Mouse (Mus musculus) gastrocnemius, adult 8-10 months (tissue): ENCODE results near the gene Snapc4. TPM values are rescaled to one million over a fixed set of nuclear protein-coding genes. Genes with fewer than 3 reads are reported as not detected.
"Not testable (repeated sequence)": the region's sequence is repeated elsewhere in the genome, so short reads cannot be mapped to it uniquely, and the experiment has no call there.

Source experiments
- DNase-seq, 2 experiments: peaks; one replicate each; pipeline ENCODE4 v3.0.0; 2022; ENCODE audit warnings: low spot score in 2 of 2
- total RNA-seq, 4 experiments: library from RNA; stranded (reverse); gene quantifications; 2 replicates each; pipeline ENCODE4 v1.2.4; 2022

Snapc4 gene
- total RNA-seq, 4 experiments from 2014 or later, result 3.0 to 8.2 (median 4.9) TPM

DNA sequence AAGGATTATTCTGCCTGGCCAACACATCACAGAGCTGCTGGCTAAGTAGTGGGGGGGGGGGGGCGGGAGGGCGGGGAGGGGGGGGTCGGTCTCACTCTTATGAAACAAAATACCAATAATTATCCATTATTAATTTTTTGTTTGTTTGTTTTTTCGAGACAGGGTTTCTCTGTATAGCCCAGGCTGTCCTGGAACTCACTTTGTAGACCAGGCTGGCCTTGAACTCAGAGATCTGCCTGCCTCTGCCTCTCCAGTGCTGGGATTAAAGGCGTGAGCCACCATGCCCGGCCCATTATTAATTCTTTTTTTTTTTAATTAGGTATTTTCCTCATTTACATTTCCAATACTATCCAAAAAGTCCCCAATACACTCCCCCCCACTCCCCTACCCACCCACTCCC is 418 bp upstream of the Snapc4 start:
- DNase-seq, result not testable (repeated sequence)

DNA sequence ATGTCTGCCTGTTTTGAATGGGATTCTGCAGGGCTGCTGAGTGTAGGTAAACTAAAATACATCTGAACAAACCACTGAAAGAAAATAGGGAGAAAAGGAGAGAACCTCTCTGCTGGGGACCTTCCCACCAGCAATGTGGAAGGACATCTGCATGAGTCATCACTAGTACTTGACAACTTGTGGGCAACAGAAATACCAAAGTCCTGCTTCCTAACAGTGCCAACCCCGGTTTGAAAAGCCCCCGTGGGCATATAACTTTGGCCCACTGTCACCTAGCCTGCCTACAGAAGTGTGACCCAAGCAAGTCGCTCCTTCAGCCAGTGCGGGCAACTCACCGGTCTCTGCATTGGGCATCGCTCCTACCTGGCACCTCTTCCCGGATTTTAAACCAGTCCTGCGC is 8.1 kb downstream of the Snapc4 start:
- no peak for DNase-seq

DNA sequence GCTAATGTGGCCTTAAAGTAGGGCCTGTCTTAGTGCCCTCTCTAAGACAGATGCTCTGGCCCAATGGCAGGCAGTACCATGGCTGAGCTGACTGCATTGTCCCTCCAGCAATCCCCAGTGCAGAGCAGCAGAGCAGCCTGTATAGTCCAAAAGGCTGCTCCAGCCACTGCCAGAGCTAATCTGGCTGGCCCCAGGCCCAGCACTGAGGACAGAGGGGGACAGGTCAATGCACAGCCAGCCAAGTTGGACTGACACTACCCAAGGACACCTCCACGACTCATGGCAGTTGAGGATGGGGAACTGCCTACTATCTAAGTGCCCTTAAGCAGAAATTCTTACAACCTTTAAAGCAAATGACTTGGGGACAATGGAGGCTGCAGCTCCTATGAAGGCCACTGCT is 11.9 kb downstream of the Snapc4 start:
- DNase-seq, result no peak

DNA sequence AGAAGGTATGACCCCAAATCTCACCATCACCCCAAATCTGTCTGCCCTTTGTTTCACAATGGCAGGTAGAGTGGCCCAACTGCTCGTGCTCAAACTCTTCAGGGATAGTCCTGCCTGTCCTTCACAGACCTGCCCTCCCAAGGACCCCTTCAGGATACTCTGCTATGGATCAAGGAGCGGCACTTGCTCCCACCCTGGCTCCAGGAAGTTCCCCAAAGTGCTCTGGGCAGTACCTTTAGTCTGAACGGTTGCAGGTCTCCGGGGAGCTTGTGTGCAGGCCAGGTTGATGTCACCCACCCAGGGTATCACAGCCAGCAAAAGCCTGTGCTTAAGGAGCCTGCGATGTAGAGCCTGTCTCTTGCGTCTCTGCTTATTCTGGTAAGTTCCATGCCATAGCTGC is 12.5 kb downstream of the Snapc4 start:
- DNase-seq, result no peak

DNA sequence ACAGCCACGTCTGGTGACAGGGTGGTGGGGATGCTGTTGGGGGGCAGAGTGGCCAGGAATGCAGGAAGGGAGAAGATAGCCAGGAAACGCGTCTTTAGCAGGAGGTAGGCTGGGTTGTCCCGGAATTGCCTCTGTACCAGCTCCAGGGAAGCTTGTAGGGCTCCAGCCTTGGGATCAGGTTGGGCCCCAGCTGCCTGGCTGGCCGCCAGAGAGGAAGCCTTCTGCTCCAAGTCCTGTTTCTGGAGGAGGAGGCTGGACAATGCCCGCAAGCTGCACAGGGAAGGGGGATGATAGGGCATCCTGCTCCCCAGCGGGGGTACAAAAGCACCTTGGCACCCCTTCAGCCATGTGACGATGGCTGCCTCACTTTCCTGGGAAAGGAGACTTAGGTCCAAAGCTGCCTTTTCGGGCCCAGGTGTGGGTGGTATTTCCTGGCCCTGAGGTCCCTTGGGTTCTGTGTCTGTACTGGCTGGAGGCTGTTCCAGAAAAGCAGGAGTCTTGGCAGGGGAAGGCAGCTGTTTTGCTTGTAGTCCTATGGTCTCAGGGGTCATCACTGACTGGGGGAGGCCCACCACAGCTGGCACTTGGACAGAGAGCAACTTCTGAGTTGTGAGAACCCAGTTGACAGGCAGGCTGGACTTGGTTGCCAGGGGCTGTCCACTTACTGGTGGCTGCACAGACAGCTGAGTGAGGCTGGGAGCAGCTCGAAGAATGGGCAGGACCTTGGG is 15.6 kb downstream of the Snapc4 start:
- peak; percentile 74 to 78 for DNase-seq

DNA sequence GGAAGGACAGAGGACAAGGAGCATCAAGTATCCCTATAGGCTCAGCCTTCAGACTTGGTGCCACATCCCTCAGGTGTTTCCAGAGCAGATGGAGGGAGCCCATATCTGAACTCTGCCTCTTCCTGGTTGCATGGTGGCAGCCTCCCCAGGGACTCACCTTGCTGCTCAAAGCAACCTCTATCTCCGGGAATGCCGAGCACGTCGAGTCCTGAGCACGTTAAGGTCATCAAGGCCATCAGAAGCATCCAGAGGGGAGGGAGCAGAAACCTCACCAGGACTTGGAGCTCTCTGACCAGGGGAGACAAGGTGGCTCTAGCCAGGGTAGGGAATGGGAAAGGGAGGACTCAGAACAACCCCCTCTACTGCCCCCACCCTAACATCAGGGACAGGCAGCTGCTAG is 17.0 kb downstream of the Snapc4 start:
- DNase-seq, result no peak

DNA sequence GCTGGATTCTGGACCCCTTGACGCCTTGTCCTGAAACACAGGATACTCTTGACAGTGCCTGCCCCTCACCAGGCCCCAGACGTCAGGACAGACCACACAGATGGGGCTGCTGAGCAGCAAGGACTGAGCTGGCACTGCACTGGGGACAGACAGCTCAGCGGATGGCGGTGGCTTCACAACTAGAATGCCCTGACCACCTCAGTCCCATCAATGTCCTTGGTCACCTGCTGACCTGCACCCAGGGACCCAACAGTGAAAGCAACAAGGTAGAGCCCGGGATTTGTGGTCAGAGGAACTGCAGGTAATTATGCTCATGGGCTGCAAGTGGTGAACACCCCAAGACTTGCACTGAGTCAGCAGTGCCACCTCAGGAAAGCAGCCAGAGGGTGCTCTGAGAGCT is 17.5 kb downstream of the Snapc4 start:
- DNase-seq, result no peak

DNA sequence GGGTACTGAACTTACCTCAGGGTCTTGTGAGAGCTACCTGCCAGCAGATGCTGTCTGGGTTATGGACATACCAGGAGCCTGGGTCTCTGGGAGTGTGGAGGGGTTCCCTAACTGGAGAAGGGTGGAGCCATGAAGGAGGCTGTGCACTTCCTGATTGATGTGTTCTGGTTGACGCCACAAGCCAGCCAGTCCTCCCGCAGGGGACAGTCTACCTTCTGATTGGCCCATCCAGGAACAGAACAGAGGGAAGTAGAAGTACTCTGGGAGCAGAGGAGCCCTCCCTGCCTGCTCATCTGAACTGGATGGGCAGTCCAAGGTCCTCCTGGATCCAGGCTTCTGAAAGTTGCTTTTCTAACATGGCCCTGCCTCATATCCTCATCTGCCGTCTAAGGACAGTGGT is 19.7 kb downstream of the Snapc4 start, which contains the start of gene Card9:
Card9 (minus strand) TSS at position 147 of the 400 bp plus-strand sequence.
- no peak for DNase-seq

DNA sequence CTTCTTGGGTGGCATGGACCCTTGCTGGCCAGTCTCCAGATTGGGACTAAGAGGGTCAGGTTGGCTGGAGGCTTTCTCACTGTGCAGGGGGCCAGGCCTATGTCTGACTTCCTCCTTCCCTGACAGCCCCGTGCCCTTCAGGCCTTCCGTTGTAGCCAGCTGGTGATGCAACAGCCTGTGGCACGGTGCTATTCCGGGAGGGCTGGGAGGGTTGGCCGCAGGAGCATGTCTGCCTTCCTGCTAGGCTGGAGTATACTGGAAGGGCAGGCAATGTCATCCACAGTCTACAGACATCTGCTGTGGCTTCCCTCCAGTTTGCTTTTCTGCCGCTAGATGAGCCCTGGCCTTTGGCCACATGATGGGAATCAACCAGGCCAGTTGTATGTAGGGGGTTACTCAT is 20.5 kb downstream of the Snapc4 start:
- DNase-seq, result peak in 1 of 2 experiments; percentile 30

DNA sequence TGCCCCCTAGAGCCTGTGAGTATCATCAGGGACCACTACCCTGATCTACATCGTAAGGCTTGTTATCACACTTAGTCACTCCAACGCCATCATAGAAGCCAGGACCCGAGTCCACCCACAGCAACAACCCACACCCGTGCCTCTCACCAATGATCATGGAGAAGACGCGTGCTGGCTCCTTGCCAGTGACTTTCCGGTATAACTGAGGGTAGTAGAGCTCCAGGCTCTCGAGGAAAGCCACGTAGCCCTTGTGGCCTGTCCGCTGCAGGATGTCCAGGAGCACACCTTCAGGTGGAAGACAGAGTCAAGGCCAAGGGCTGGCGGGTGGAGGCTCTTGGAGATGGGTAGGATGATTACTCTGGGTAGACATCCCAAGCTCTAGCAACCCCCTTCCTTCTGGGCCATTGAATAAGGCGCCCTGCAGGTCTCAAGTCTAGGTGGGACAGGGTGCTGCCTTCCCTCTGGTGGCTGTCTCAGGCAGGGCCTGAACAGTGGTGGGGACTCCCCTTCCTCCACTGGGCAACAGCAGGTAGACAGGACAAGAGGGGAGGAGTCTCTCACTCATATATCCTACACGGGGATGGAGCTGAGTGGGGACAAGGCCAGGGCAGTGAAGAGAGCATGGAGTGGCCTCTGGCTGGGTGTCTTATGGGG is 21.7 kb downstream of the Snapc4 start:
- no peak for DNase-seq

DNA sequence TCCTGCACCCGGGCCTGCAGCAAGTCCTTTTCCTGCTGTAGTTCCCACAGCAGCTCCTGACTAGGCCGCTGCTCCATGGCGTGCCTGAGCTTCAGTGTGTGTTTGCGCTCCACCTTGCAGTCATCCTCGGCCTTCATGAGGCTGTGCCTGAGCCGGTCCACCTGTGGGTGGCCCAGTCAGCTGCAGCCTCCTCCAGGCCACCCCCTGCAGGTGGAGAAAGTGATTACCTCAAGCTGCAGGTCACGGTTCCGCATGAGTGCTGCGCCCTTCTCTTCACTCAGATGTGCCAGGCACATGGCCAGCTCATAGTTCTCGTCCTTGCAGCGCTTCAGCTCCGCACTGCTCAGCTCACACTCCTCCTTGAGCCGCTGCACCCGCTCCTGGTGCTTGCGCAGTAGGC is 23.0 kb downstream of the Snapc4 start:
- DNase-seq, result no peak

DNA sequence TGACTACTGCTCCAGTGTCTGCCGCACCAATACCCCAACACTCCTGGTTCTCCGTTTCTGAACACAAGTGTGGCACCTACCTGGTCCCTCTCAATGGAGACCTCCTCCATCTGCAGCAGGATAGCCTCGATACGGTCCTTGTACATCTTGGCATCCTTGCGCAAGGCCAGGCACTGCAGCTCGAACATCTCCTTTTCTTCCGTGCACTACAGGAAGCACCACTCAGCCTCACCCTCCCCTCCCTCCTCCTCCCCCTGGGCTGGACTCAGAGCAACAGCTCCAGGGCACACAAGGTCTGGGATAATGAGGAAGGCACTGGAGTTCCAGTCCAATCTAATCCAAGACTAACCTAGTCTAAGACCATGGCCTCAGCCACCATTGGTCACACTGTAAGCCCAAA is 23.8 kb downstream of the Snapc4 start:
- DNase-seq, result no peak

DNA sequence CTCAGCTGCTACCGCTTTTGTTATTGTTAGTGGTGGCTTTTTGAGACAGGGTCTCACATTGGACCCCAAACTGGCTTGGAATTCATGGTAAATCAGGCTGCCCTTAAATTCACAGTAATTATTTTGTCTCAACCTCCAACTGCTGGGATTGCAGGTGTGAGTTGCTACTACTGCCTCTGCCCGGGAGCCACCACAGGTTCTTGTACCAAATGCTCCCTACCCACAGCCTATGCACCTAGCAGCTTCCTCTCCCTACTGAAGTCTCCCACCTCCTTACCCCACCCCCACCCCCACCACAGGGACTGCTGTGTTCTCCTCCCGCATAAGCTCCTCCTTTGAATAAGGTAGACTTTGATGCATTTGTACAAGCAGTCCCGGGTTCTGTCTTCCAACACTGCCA is 24.2 kb downstream of the Snapc4 start:
- DNase-seq, result no peak

DNA sequence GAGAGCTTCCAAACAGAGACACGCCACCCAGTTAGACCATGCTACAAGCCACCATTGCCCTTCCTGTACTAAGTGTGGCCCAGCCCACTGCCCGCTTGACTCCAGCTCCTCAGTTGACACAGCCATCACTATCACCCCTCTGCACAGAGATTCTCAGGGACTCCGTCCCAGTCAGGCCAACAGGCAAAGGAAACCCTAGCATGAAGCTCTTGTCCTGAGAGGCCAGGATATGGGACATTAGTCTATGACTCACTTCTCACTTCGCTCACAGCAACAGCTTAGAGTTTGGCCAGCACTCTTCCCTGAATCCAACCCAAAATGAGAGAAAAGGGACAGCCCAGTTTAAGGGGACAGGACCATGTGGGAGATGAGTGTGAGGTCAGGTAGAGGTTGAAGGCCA is 26.1 kb downstream of the Snapc4 start:
- DNase-seq, result no peak

DNA sequence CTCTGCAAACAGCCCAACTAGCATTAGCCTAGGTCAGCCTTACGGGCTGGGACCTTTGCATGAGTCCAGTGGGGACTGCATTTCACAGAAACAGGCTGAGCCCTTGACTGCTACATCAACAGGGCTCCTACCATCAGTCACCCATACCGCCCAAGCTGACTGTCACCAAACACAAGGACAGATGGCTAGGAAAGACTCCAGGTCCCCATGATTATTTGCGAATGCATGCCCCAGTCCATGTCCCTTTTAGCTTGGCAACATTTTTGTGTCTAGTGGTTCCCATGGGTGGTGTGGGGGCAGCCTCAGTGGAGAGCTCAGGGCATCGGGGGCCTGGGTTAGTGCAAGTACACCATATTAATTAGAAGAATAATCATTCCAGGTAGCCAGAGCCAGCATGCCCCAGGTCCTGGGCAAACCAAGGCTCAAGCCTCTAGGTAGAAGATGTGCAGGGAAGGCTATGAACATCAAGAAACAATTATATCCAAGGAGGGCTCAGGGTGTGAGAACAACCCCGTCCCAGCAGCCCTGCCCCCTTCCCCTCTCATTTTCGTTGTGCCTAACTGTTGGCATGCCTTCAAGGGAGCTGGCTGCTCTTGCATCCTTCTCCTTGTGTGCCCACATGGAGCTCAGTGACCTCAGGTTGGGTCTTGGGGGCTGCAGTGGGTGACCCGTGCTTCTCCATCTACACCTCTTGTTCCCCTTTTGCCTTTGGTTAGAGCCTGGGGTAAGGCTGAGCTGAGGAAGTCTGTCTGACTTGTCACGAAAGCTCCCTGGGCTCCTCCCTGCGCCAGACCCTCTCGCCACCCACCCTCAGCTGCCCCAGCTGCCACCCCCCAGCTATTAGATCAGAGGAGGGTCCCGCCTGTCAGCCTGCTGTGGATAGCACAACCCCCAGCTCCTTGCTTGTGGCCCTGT is 27.1 kb downstream of the Snapc4 start:
- DNase-seq, result no peak

DNA sequence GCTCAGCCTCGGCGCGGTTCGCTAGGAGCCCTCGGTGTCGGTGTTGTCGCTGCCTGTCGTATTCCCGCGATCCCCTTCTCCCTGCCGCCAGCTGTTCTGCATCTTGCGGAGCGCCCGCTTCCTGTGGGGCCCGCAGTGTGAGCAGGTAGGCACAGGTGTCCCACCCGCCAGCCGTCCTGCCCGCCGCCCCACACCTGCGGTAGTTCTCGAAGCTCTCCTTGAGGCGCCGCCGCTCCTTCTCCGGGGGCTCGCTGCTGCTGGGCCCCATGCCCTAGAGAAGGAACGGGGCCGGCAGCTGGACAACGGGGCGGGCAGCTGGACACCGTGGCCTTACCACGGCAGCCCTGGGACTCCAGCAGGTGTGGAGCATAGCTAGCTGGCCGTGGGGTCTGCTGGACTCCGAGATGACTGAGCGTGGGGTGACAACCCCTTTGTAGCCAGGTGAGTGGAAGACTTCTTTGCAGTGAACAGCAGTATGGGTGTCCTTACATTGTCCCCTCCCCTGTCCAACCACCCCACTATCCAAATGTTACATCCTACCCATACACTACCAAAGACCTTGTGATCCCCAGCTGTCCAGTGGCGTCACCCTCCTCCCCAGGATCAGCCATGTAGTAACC is 28.1 kb downstream of the Snapc4 start:
- DNase-seq, result no peak

DNA sequence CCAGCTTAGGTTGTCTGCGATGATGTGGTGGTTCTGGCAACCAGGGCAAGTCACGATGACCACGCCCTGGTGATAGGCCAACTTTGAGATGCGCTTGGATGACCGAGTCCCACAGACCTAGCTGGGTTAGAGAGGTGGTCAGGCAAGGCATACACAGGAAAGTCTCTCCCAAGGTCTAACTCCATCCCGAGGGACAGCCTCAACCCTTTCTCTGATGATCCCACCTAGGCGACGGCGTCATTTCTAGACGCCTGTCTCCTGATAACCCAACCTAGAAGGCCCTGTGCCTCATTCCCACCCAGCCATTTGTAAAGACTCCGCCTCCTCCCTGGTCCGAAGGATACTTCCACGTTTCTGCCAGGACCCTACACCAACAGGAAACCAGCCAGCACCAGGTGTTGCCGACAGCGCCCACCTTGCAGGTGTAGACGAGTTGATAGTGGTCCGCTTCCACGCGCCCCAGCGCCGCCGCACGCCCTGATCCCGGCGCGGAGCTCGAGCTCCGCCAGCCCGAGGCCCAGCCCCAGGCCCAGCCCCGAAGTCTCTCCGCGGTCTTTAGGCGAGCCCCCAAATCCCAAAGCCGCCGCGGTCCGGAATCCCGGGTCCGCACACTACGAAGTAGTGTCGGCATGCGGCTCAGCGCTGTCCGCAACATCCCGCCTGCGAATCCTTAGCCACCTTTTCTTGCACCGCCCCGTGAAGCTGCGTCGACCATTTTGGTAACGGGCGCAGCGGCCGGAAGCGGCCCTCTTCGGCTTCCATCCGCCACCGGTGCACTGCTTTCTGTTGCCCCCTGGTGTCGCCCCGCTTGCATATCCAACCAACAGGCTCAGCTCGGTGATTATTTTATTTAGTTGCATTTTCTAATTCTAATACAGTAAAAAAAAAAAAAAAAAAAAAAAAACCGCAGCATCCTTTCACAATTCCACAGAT is 28.8 kb downstream of the Snapc4 start, which contains the start of gene Dnlz:
Dnlz (minus strand) TSS at position 753 of the 933 bp plus-strand sequence.
- DNase-seq, result peak; percentile 85 to 90

DNA sequence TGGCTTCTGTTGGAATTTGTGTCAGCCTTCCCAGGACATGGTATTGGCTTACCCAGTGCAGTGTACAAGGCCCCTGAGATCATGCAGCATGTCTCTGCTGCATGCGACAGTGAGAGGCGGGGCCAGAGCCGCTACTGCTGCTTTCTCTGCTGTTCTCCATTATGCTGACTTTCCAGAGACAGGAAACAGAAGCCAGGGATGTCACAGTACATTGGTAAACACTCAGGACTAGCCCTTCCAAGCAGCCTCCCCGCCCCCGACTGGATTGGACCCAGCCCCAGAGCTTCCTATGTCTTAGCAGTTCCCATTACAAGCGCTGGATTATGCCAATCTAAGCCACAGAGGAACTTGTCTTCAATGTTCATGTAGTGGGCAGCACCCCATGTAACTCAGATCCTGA is 32.2 kb downstream of the Snapc4 start:
- DNase-seq, result no peak

DNA sequence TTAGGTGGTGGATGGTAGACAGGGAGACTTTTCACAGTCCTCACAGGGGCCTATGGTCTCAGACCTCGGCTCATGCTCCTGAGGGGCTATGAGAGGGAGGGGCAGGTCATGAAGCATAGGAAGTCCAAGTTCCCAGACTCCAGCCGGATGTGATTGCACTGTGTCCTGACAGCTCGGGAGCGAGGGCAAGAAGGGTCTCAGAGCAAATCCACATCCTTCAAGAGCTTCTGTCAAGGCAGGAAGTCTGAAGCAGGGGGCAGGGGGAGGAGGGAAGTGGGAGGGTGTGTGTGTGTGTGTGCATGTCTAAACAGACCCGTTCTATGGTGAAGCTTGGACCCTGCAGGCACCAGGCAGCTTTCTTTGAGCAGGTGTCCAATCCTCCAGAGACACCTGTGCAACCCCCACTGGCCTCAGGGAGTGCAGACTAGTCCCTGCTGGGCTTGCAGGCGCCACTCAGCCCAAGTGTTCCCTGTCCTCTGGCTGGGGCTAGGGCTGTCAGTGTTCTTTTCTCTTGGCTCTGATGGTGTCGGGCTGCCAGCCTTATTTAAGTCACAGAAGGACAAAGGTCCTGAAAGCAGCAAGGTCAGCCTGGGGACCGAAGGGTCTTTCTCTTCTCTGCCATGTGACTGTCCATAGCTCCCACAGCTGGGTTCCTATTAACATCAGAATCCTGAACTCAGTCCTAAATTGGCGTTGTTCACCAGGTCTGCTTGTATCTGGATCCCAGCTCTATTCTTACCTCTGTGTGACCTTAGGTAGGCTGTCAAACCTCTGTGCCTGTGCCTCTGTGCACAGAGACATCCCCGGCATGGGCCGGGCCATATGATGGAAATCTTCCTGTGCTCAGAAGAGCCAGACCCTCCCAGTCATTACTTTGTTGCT is 37.6 kb downstream of the Snapc4 start:
- DNase-seq, result no peak
